Mouse (Mus musculus) spleen, embryonic (tissue): Measurements from ENCODE around the gene M1ap.

Experiments used
- CTCF ChIA-PET: fragments of 350-600 bp; sonication (Branson Sonifier 250); formaldehyde crosslinking; loops from one replicate; lab custom pipeline; 2022; lab: Charles Lee

The M1ap gene

GRCm38 (mm10) chr6:82946651-82947050 lies at the start of gene M1ap:
Gene M1ap (plus strand): TSS chr6:82946902.
- CTCF ChIA-PET, result interaction anchor here (0.7 kb wide), 1 partner anchor 65 kb away, joined by 4 read pairs; no protein-coding TSS in a partner anchor

GRCm38 (mm10) chr6:82897311-82897710 lies 49.4 kb upstream of the M1ap start:
- CTCF ChIA-PET, result no interaction called here

- CTCF ChIA-PET, result no interaction called here
Observed at GRCm38 (mm10) chr6:82898227-82898626, 48.5 kb upstream of the M1ap start.

- CTCF ChIA-PET, result no interaction called here
Observed at GRCm38 (mm10) chr6:82898745-82899144, 48.0 kb upstream of the M1ap start.

- CTCF ChIA-PET, result no interaction called here
Observed at GRCm38 (mm10) chr6:82902559-82902958, 44.1 kb upstream of the M1ap start.

- CTCF ChIA-PET, result interaction anchor here (0.6 kb wide), 1 partner anchor 28 kb away, joined by 12 read pairs; no protein-coding TSS in a partner anchor
Observed at GRCm38 (mm10) chr6:82906985-82907384, 39.7 kb upstream of the M1ap start.

- CTCF ChIA-PET, result no interaction called here
Observed at GRCm38 (mm10) chr6:82908034-82908433, 38.7 kb upstream of the M1ap start.

GRCm38 (mm10) chr6:82909136-82909855 lies 37.4 kb upstream of the M1ap start:
- CTCF ChIA-PET, result no interaction called here

GRCm38 (mm10) chr6:82911303-82911702 lies 35.4 kb upstream of the M1ap start:
- CTCF ChIA-PET, result interaction anchor here (0.6 kb wide), 1 partner anchor 12 kb away, joined by 14 read pairs; no protein-coding TSS in a partner anchor

GRCm38 (mm10) chr6:82913336-82914247 lies 33.1 kb upstream of the M1ap start:
- CTCF ChIA-PET, result no interaction called here

GRCm38 (mm10) chr6:82915889-82916288 lies 30.8 kb upstream of the M1ap start:
- CTCF ChIA-PET, result no interaction called here

GRCm38 (mm10) chr6:82916459-82916858 lies 30.2 kb upstream of the M1ap start:
- CTCF ChIA-PET, result no interaction called here

- CTCF ChIA-PET, result interaction anchor here (0.6 kb wide), 1 partner anchor 62 kb away, joined by 3 read pairs; no protein-coding TSS in a partner anchor
Observed at GRCm38 (mm10) chr6:82917076-82917777, 29.5 kb upstream of the M1ap start.

GRCm38 (mm10) chr6:82917778-82918129 lies 28.9 kb upstream of the M1ap start:
- CTCF ChIA-PET, result no interaction called here

GRCm38 (mm10) chr6:82918371-82918770 lies 28.3 kb upstream of the M1ap start:
- CTCF ChIA-PET, result no interaction called here

- CTCF ChIA-PET, result no interaction called here
Observed at GRCm38 (mm10) chr6:82919520-82919919, 27.2 kb upstream of the M1ap start.

- CTCF ChIA-PET, result interaction anchor here (0.6 kb wide), 1 partner anchor 209 kb away, joined by 3 read pairs; no protein-coding TSS in a partner anchor
Observed at GRCm38 (mm10) chr6:82921426-82922224, 25.1 kb upstream of the M1ap start.

GRCm38 (mm10) chr6:82925005-82925404 lies 21.7 kb upstream of the M1ap start:
- CTCF ChIA-PET, result no interaction called here

GRCm38 (mm10) chr6:82926106-82926505 lies 20.6 kb upstream of the M1ap start:
- CTCF ChIA-PET, result no interaction called here

- CTCF ChIA-PET, result no interaction called here
Observed at GRCm38 (mm10) chr6:82926528-82926927, 20.2 kb upstream of the M1ap start.

GRCm38 (mm10) chr6:82927617-82928016 lies 19.1 kb upstream of the M1ap start:
- CTCF ChIA-PET, result interaction anchor here (0.5 kb wide), 1 partner anchor 9 kb away, joined by 3 read pairs; no protein-coding TSS in a partner anchor
